Mouse (Mus musculus): ENCODE data around the gene Car4. TPM values are rescaled to one million over a fixed set of nuclear protein-coding genes. Genes with fewer than 3 reads are reported as not detected.

Car4 gene
- polyA plus RNA-seq, 1 experiment, result not detected

DNA sequence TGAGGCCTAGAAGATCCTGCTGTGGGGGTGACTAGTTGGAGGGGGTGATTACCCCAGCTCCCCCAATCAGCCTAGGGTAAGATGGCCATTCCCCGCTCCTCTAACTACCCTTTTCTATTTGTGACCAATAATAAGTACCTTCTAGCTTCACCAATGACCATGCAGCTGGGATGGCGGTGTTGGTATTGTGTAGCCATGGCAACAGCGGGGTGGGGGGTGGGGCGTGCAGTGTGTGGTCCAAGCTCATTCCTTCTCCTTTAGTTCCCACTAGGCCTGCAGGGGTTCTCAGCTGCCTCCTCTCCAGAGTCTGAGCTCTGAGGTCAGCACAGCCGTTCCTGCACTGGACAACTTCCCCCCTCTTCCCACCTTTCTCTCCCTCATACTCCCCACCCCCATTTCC is 9.5 kb downstream of the Car4 start:
- Histone ChIP-seq H3K4me3 (replicated peaks) (no peak overlapping the region), H3K4me1 (peaks cover 32% of the 10 kb centered on the region), H3K9me3 (no peaks in the 10 kb centered on the region), H3K27me3 (replicated peaks) (peaks cover 69% of the 10 kb centered on the region), H3K36me3 (replicated peaks; ENCODE audit: low read length) (no peaks in the 10 kb centered on the region)
- TF ChIP-seq GATA1 (IDR thresholded peaks at IDR 0.05; ENCODE audit: borderline replicate concordance, low read length), result no peak
- no peak for TF ChIP-seq FLI1 (IDR thresholded peaks at IDR 0.05; ENCODE audit: low read length)

- H3K36me3 ChIP-seq (replicated peaks; ENCODE audit: low read length), result no peaks in the 10 kb centered on the region
- peaks cover 33% of the 10 kb centered on the region for H3K4me1 ChIP-seq
- H3K27me3 ChIP-seq (replicated peaks), result peaks cover 66% of the 10 kb centered on the region
- TF ChIP-seq FLI1 (IDR thresholded peaks at IDR 0.05; ENCODE audit: low read length), result no peak
- TF ChIP-seq GATA1 (IDR thresholded peaks at IDR 0.05; ENCODE audit: borderline replicate concordance, low read length), result no peak
- H3K9me3 ChIP-seq, result no peaks in the 10 kb centered on the region
- H3K4me3 ChIP-seq (replicated peaks), result no peak overlapping the region
Measured at GRCm38 (mm10) chr11:84968309-84968708, 10.7 kb downstream of the Car4 start.

- TF ChIP-seq GATA1 (IDR thresholded peaks at IDR 0.05; ENCODE audit: borderline replicate concordance, low read length) (no peak), FLI1 (IDR thresholded peaks at IDR 0.05; ENCODE audit: low read length) (no peak)
- Histone ChIP-seq H3K36me3 (replicated peaks; ENCODE audit: low read length) (no peaks in the 10 kb centered on the region), H3K4me1 (peaks cover 33% of the 10 kb centered on the region), H3K27me3 (replicated peaks) (peaks cover 66% of the 10 kb centered on the region), H3K9me3 (no peaks in the 10 kb centered on the region), H3K4me3 (replicated peaks) (no peak overlapping the region)
Measured at GRCm38 (mm10) chr11:84968775-84969174, 11.2 kb downstream of the Car4 start.

DNA sequence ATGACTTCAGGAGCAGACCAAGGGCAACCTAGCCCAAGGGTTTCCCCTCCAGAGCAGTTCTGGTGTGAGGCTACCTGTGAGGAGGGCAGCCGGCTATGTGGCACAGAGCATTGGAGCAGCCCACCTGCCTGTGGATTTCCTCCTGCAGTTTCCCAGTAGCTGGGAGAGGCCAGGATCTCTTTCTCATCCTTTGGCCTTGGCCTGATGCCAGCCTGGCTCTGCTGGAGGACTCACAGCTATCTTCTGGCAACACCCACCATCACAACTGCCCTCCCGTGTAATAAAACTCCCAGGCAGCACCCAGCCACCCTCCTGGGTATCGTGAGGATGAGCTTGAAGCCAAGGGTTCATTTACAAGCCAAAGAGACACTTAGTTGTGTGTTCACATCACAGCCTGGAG is 14.5 kb downstream of the Car4 start:
- Histone ChIP-seq H3K27me3 (replicated peaks) (peaks cover 53% of the 10 kb centered on the region), H3K4me1 (peaks cover 22% of the 10 kb centered on the region), H3K4me3 (replicated peaks) (no peak overlapping the region), H3K9me3 (no peaks in the 10 kb centered on the region), H3K36me3 (replicated peaks; ENCODE audit: low read length) (no peaks in the 10 kb centered on the region)
- no peak for TF ChIP-seq FLI1 (IDR thresholded peaks at IDR 0.05; ENCODE audit: low read length)
- no peak for TF ChIP-seq GATA1 (IDR thresholded peaks at IDR 0.05; ENCODE audit: borderline replicate concordance, low read length)

GRCm38 (mm10) chr11:84973661-84974060 is 16.1 kb downstream of the Car4 start:
- H3K27me3 ChIP-seq (replicated peaks), result peaks cover 41% of the 10 kb centered on the region
- H3K36me3 ChIP-seq (replicated peaks; ENCODE audit: low read length), result peaks cover 2% of the 10 kb centered on the region
- no peak overlapping the region for H3K4me3 ChIP-seq (replicated peaks)
- no peaks in the 10 kb centered on the region for H3K9me3 ChIP-seq
- TF ChIP-seq FLI1 (IDR thresholded peaks at IDR 0.05; ENCODE audit: low read length) (no peak), GATA1 (IDR thresholded peaks at IDR 0.05; ENCODE audit: borderline replicate concordance, low read length) (no peak)
- peaks cover 12% of the 10 kb centered on the region for H3K4me1 ChIP-seq

GRCm38 (mm10) chr11:84974582-84974981 is 17.0 kb downstream of the Car4 start:
- no peak overlapping the region for H3K4me3 ChIP-seq (replicated peaks)
- peaks cover 2% of the 10 kb centered on the region for H3K36me3 ChIP-seq (replicated peaks; ENCODE audit: low read length)
- no peak for TF ChIP-seq GATA1 (IDR thresholded peaks at IDR 0.05; ENCODE audit: borderline replicate concordance, low read length)
- TF ChIP-seq FLI1 (IDR thresholded peaks at IDR 0.05; ENCODE audit: low read length), result no peak
- peaks cover 35% of the 10 kb centered on the region for H3K27me3 ChIP-seq (replicated peaks)
- H3K4me1 ChIP-seq, result peaks cover 14% of the 10 kb centered on the region
- no peaks in the 10 kb centered on the region for H3K9me3 ChIP-seq

- Histone ChIP-seq H3K36me3 (replicated peaks; ENCODE audit: low read length) (peaks cover 14% of the 10 kb centered on the region), H3K9me3 (no peaks in the 10 kb centered on the region), H3K4me1 (peaks cover 33% of the 10 kb centered on the region), H3K4me3 (replicated peaks) (no peak overlapping the region), H3K27me3 (replicated peaks) (peaks cover 29% of the 10 kb centered on the region)
- TF ChIP-seq GATA1 (IDR thresholded peaks at IDR 0.05; ENCODE audit: borderline replicate concordance, low read length) (no peak), FLI1 (IDR thresholded peaks at IDR 0.05; ENCODE audit: low read length) (no peak)
Measured at GRCm38 (mm10) chr11:84976706-84977105, 19.1 kb downstream of the Car4 start.

- Histone ChIP-seq H3K4me1 (peaks cover 27% of the 10 kb centered on the region), H3K9me3 (no peaks in the 10 kb centered on the region), H3K4me3 (replicated peaks) (no peak overlapping the region), H3K36me3 (replicated peaks; ENCODE audit: low read length) (peaks cover 18% of the 10 kb centered on the region), H3K27me3 (replicated peaks) (peaks cover 22% of the 10 kb centered on the region)
- no peak for TF ChIP-seq GATA1 (IDR thresholded peaks at IDR 0.05; ENCODE audit: borderline replicate concordance, low read length)
- no peak for TF ChIP-seq FLI1 (IDR thresholded peaks at IDR 0.05; ENCODE audit: low read length)
Measured at GRCm38 (mm10) chr11:84977385-84977952, 19.9 kb downstream of the Car4 start.

DNA sequence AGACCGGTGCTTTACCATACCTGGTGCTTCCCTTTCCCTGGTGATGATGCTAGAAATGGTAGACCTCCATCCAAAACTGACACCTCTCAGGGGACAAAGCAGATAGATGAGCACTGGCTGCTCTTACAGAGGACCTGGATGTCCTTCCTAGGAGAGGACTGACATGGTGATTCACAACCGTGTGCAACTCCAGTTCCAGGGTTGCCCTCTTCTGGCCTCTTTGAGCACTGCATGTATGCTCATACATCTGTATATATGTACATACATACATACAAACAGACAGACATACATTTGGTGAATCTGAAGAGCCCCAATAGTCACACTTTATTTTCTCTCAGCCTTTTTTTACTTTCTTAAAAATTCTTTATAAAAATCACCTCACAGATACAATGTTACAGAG is 20.5 kb downstream of the Car4 start:
- Histone ChIP-seq H3K36me3 (replicated peaks; ENCODE audit: low read length) (peaks cover 24% of the 10 kb centered on the region), H3K9me3 (no peaks in the 10 kb centered on the region), H3K4me1 (peaks cover 27% of the 10 kb centered on the region), H3K4me3 (replicated peaks) (no peak overlapping the region), H3K27me3 (replicated peaks) (peaks cover 17% of the 10 kb centered on the region)
- no peak for TF ChIP-seq GATA1 (IDR thresholded peaks at IDR 0.05; ENCODE audit: borderline replicate concordance, low read length)
- no peak for TF ChIP-seq FLI1 (IDR thresholded peaks at IDR 0.05; ENCODE audit: low read length)

DNA sequence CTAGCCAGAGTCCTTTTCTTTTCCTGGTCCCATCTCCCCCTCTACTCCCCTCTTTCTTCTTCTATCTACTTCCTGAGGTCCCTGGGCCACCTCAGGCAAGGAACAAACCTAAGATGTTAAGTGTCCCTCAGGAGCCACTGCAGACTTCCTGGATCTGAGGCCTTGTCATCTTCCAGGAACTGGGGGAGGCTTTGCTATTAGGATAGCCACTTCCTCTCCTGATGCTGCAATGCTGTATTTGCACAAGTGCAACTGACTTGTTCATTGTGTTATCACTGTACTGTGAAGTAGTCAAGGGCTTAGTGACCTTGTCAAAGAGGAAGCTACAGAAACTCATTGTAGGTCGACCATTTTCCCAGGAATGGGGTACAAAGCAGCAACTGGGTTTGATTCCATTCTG is 21.8 kb downstream of the Car4 start:
- H3K4me3 ChIP-seq (replicated peaks), result peak overlapping the region; percentile 23
- H3K9me3 ChIP-seq, result no peaks in the 10 kb centered on the region
- H3K36me3 ChIP-seq (replicated peaks; ENCODE audit: low read length), result peaks cover 36% of the 10 kb centered on the region
- H3K4me1 ChIP-seq, result peaks cover 27% of the 10 kb centered on the region
- TF ChIP-seq GATA1 (IDR thresholded peaks at IDR 0.05; ENCODE audit: borderline replicate concordance, low read length) (no peak), FLI1 (IDR thresholded peaks at IDR 0.05; ENCODE audit: low read length) (no peak)
- peaks cover 7% of the 10 kb centered on the region for H3K27me3 ChIP-seq (replicated peaks)

GRCm38 (mm10) chr11:84980697-84981096 is 23.1 kb downstream of the Car4 start:
- H3K4me3 ChIP-seq (replicated peaks), result no peak overlapping the region
- H3K27me3 ChIP-seq (replicated peaks), result no peaks in the 10 kb centered on the region
- no peaks in the 10 kb centered on the region for H3K9me3 ChIP-seq
- TF ChIP-seq FLI1 (IDR thresholded peaks at IDR 0.05; ENCODE audit: low read length) (no peak), GATA1 (IDR thresholded peaks at IDR 0.05; ENCODE audit: borderline replicate concordance, low read length) (no peak)
- H3K36me3 ChIP-seq (replicated peaks; ENCODE audit: low read length), result peaks cover 49% of the 10 kb centered on the region
- H3K4me1 ChIP-seq, result peaks cover 27% of the 10 kb centered on the region
